Mouse (Mus musculus): ENCODE results near the gene Ilkap. TPM values are rescaled to one million over a fixed set of nuclear protein-coding genes. Genes with fewer than 3 reads are reported as not detected.

Gene Ilkap
- polyA plus RNA-seq, 1 experiment: 64.5 TPM

- no peak overlapping the region for H3K4me3 ChIP-seq (ENCODE audit: insufficient read depth, low read length)
- H3K27ac ChIP-seq (ENCODE audit: insufficient read depth, low read length): no peak overlapping the region
- TF ChIP-seq POLR2A (IDR thresholded peaks at IDR 0.05; ENCODE audit: low read depth, low read length) (no peak), CTCF (IDR thresholded peaks at IDR 0.05; ENCODE audit: borderline replicate concordance, insufficient read depth, low read length) (no peak)
- H3K4me1 ChIP-seq (ENCODE audit: control insufficient read depth, insufficient read depth, low read length): no peaks in the 10 kb centered on the region
These were observed 6.4 kb upstream of the Ilkap start for GRCm38 (mm10) chr1:91404976-91405375.

- no peak for TF ChIP-seq POLR2A (IDR thresholded peaks at IDR 0.05; ENCODE audit: low read depth, low read length)
- Histone ChIP-seq H3K27ac (ENCODE audit: insufficient read depth, low read length) (0 out of 2 replicates have a peak overlapping the region, but pooled peaks have one; percentile 10), H3K4me3 (ENCODE audit: insufficient read depth, low read length) (peak overlapping the region; percentile 91), H3K4me1 (ENCODE audit: control insufficient read depth, insufficient read depth, low read length) (peaks cover 2% of the 10 kb centered on the region; the same call in 1 of the 2 replicates)
These were observed 722 bp downstream of the Ilkap start for GRCm38 (mm10) chr1:91397927-91398259.

- no peak overlapping the region for H3K4me3 ChIP-seq (ENCODE audit: insufficient read depth, low read length)
- TF ChIP-seq CTCF (IDR thresholded peaks at IDR 0.05; ENCODE audit: borderline replicate concordance, insufficient read depth, low read length): no peak
- H3K4me1 ChIP-seq (ENCODE audit: control insufficient read depth, insufficient read depth, low read length): no peaks in the 10 kb centered on the region
- H3K27ac ChIP-seq (ENCODE audit: insufficient read depth, low read length): no peak overlapping the region
These were observed 8.2 kb downstream of the Ilkap start for GRCm38 (mm10) chr1:91390369-91390768.

- H3K4me3 ChIP-seq (ENCODE audit: insufficient read depth, low read length): no peak overlapping the region
- TF ChIP-seq POLR2A (IDR thresholded peaks at IDR 0.05; ENCODE audit: low read depth, low read length) (no peak), CTCF (IDR thresholded peaks at IDR 0.05; ENCODE audit: borderline replicate concordance, insufficient read depth, low read length) (no peak)
- no peak overlapping the region for H3K27ac ChIP-seq (ENCODE audit: insufficient read depth, low read length)
- H3K4me1 ChIP-seq (ENCODE audit: control insufficient read depth, insufficient read depth, low read length): no peaks in the 10 kb centered on the region
These were observed 17.5 kb downstream of the Ilkap start for GRCm38 (mm10) chr1:91381091-91381471.

- no peak overlapping the region for H3K27ac ChIP-seq (ENCODE audit: insufficient read depth, low read length)
- H3K4me1 ChIP-seq (ENCODE audit: control insufficient read depth, insufficient read depth, low read length): no peaks in the 10 kb centered on the region
- TF ChIP-seq CTCF (IDR thresholded peaks at IDR 0.05; ENCODE audit: borderline replicate concordance, insufficient read depth, low read length): peak; percentile 72; the same call in 1 of the 2 replicates
- no peak for TF ChIP-seq POLR2A (IDR thresholded peaks at IDR 0.05; ENCODE audit: low read depth, low read length)
- no peak overlapping the region for H3K4me3 ChIP-seq (ENCODE audit: insufficient read depth, low read length)
These were observed 18.0 kb downstream of the Ilkap start for GRCm38 (mm10) chr1:91380453-91381090.

- TF ChIP-seq CTCF (IDR thresholded peaks at IDR 0.05; ENCODE audit: borderline replicate concordance, insufficient read depth, low read length): no peak
- no peak for TF ChIP-seq POLR2A (IDR thresholded peaks at IDR 0.05; ENCODE audit: low read depth, low read length)
- H3K4me1 ChIP-seq (ENCODE audit: control insufficient read depth, insufficient read depth, low read length): no peaks in the 10 kb centered on the region
- no peak overlapping the region for H3K4me3 ChIP-seq (ENCODE audit: insufficient read depth, low read length)
- no peak overlapping the region for H3K27ac ChIP-seq (ENCODE audit: insufficient read depth, low read length)
These were observed 25.2 kb downstream of the Ilkap start for GRCm38 (mm10) chr1:91373414-91373835.

- Histone ChIP-seq H3K4me3 (ENCODE audit: insufficient read depth, low read length) (no peak overlapping the region), H3K4me1 (ENCODE audit: control insufficient read depth, insufficient read depth, low read length) (no peaks in the 10 kb centered on the region), H3K27ac (ENCODE audit: insufficient read depth, low read length) (no peak overlapping the region)
- no peak for TF ChIP-seq POLR2A (IDR thresholded peaks at IDR 0.05; ENCODE audit: low read depth, low read length)
These were observed 28.6 kb downstream of the Ilkap start for GRCm38 (mm10) chr1:91370055-91370454.

GRCm38 (mm10) chr1:91369408-91369807 lies 29.2 kb downstream of the Ilkap start:
- Histone ChIP-seq H3K4me3 (ENCODE audit: insufficient read depth, low read length) (no peak overlapping the region), H3K4me1 (ENCODE audit: control insufficient read depth, insufficient read depth, low read length) (no peaks in the 10 kb centered on the region), H3K27ac (ENCODE audit: insufficient read depth, low read length) (no peak overlapping the region)
- TF ChIP-seq CTCF (IDR thresholded peaks at IDR 0.05; ENCODE audit: borderline replicate concordance, insufficient read depth, low read length) (no peak), POLR2A (IDR thresholded peaks at IDR 0.05; ENCODE audit: low read depth, low read length) (no peak)

- no peaks in the 10 kb centered on the region for H3K4me1 ChIP-seq (ENCODE audit: control insufficient read depth, insufficient read depth, low read length)
- no peak for TF ChIP-seq CTCF (IDR thresholded peaks at IDR 0.05; ENCODE audit: borderline replicate concordance, insufficient read depth, low read length)
- TF ChIP-seq POLR2A (IDR thresholded peaks at IDR 0.05; ENCODE audit: low read depth, low read length): no peak
- H3K4me3 ChIP-seq (ENCODE audit: insufficient read depth, low read length): no peak overlapping the region
- H3K27ac ChIP-seq (ENCODE audit: insufficient read depth, low read length): no peak overlapping the region
These were observed 31.3 kb downstream of the Ilkap start for GRCm38 (mm10) chr1:91367295-91367694.

GRCm38 (mm10) chr1:91366215-91367108 lies 32.2 kb downstream of the Ilkap start, which contains the start of gene Erfe:
TSS of gene Erfe (plus strand) at chr1:91366430.
- TF ChIP-seq CTCF (IDR thresholded peaks at IDR 0.05; ENCODE audit: borderline replicate concordance, insufficient read depth, low read length) (peak; percentile 64), POLR2A (IDR thresholded peaks at IDR 0.05; ENCODE audit: low read depth, low read length) (no peak)
- peak within 1 kb of the TSS; percentile 29 for H3K4me3 ChIP-seq (ENCODE audit: insufficient read depth, low read length)
- no peak within 1 kb of the TSS for H3K27ac ChIP-seq (ENCODE audit: insufficient read depth, low read length)
- H3K4me1 ChIP-seq (ENCODE audit: control insufficient read depth, insufficient read depth, low read length): no peaks in the 10 kb centered on the region

Data from embryonic fibroblast, embryonic 13.5 days (primary cell).